Mouse (Mus musculus) mammary gland, adult 2 months (tissue): Measurements from ENCODE around the gene Gm20425. TPM values are rescaled to one million over a fixed set of nuclear protein-coding genes. Genes with fewer than 3 reads are reported as not detected.

Experiments used
- polyA plus RNA-seq: library from polyadenylated mRNA; depleted of rRNA; stranded (reverse); fragments of >200 nt; gene quantifications from 2 replicates; pipeline ENCODE4 v1.2.3, GENCODE M21; 2012; ENCODE audit warnings: low replicate concordance; rRNA removed

Gm20425 gene
- 0.08 and 0.11 TPM in 2 replicates for polyA plus RNA-seq

GRCm38 (mm10) chr9:103230151-103230951 lies at the start of gene Gm20425, which contains the start of gene Trf:
Gene Gm20425, minus strand, starts transcription at chr9:103230307.
Gene Trf, minus strand, starts transcription at chr9:103230444.

GRCm38 (mm10) chr9:103201561-103202260 lies 28.4 kb downstream of the Gm20425 start, which contains the start of gene Srprb:
Gene Srprb, minus strand, starts transcription at chr9:103202137.

Other genes with a start within 250 kb of the Gm20425 start
- 45.5 and 56.4 TPM in 2 replicates for gene Slco2a1, start 241.6 kb downstream of the Gm20425 start, polyA plus RNA-seq
- 0.93 and 8.6 TPM in 2 replicates for gene Rab6b, start 118.5 kb downstream of the Gm20425 start, polyA plus RNA-seq
- gene Srprb, start 28.2 kb downstream of the Gm20425 start, polyA plus RNA-seq: 50.2 and 61.5 TPM in 2 replicates
- 1,585 and 2,459 TPM in 2 replicates for gene Trf, start 137 bp upstream of the Gm20425 start, polyA plus RNA-seq
- 0.49 and 1.1 TPM in 2 replicates for gene 1300017J02Rik, start 74.8 kb upstream of the Gm20425 start, polyA plus RNA-seq
- 8.6 and 10.8 TPM in 2 replicates for gene Topbp1, start 74.9 kb upstream of the Gm20425 start, polyA plus RNA-seq
- 26.1 and 71.6 TPM in 2 replicates for gene Cdv3, start 135.5 kb upstream of the Gm20425 start, polyA plus RNA-seq